Mouse (Mus musculus) lung, adult 2 months (tissue): Measurements from ENCODE around the gene Celf2.

Source experiments
- CTCF ChIP-seq: fragments of 200-500 bp; IDR thresholded peaks from 2 replicates; pipeline ENCODE4 v1.5.1; 2011; ENCODE audit warnings: mild to moderate bottlenecking, low read length, control low read depth; ENCODE audit not compliant: insufficient read depth
- POLR2A ChIP-seq: fragments of 200-500 bp; IDR thresholded peaks from 2 replicates; pipeline ENCODE4 v1.6.1; 2011; ENCODE audit warnings: low read depth, mild to moderate bottlenecking, control low read depth, low read length, borderline replicate concordance; ENCODE audit errors: extremely low read depth

DNA sequence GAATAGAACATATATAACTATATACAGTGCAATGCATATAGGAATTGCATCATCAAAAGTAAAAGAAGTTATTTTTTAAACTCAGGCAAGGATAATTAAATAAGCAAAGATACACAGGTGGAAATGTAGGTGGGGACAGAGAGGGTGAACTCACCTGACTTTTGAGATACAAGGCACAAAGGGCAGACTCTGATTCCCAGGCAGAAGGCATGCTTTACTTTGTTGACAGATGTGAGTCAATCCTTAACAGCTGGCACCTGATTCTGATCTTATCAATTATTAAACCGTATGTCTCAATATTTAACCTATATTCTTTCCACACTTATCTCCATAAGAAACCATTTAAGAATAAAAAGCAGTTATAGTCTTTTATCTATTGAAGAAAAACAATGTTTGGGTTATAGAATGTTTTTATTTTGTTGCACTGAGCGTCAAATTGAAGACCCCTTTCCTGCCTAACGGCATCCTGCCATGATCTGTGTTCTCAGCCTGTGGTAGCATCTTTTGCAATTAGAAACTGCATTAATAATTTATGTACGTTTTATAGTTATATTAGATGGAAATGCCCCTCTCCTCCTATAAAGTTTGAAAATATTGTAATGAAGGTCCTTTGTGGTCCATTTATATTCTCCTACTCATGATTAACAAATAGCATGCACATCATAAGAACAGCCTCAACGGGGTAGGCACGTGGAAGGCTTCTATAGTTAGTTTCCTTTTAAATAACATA, 491.8 kb downstream of the Celf2 start:
- no peak for TF ChIP-seq CTCF
- no peak for TF ChIP-seq POLR2A
